Mouse (Mus musculus): Measurements from ENCODE around the gene Zbtb42. TPM values are rescaled to one million over a fixed set of nuclear protein-coding genes. Genes with fewer than 3 reads are reported as not detected.

Zbtb42 gene
- polyA plus RNA-seq, 1 experiment: 14.0 TPM

- 46% methylated on average over 5 of the region's 5 CpGs for WGBS
- DNase-seq (ENCODE audit: low read depth, low spot score): no peak
Observed at GRCm38 (mm10) chr12:112660576-112661326, 17.9 kb upstream of the Zbtb42 start.

GRCm38 (mm10) chr12:112661327-112661605, 17.4 kb upstream of the Zbtb42 start:
- WGBS: 93% methylated on average over 3 of the region's 3 CpGs

GRCm38 (mm10) chr12:112661851-112662250, 16.8 kb upstream of the Zbtb42 start:
- WGBS: 80% methylated on average over 9 of the region's 9 CpGs
- no peak for DNase-seq (ENCODE audit: low read depth, low spot score)

More at GRCm38 (mm10) chr12:112661327-112661605, 17.4 kb upstream of the Zbtb42 start:
- no peak for DNase-seq (ENCODE audit: low read depth, low spot score)

- WGBS: 89% methylated on average over 11 of the region's 11 CpGs
Observed at GRCm38 (mm10) chr12:112663303-112663702, 15.3 kb upstream of the Zbtb42 start.

GRCm38 (mm10) chr12:112663716-112664115, 14.9 kb upstream of the Zbtb42 start:
- no peak for DNase-seq (ENCODE audit: low read depth, low spot score)
- WGBS: 89% methylated on average over 12 of the region's 12 CpGs

More at GRCm38 (mm10) chr12:112663303-112663702, 15.3 kb upstream of the Zbtb42 start:
- no peak for DNase-seq (ENCODE audit: low read depth, low spot score)

- no peak for DNase-seq (ENCODE audit: low read depth, low spot score)
- WGBS: 63% methylated on average over 2 of the region's 2 CpGs
Observed at GRCm38 (mm10) chr12:112664124-112664523, 14.5 kb upstream of the Zbtb42 start.

GRCm38 (mm10) chr12:112664656-112665055, 14.0 kb upstream of the Zbtb42 start:
- WGBS: 50% methylated on average over 5 of the region's 5 CpGs
- no peak for DNase-seq (ENCODE audit: low read depth, low spot score)

- DNase-seq (ENCODE audit: low read depth, low spot score): no peak
- whole genome bisulfite sequencing: 27% methylated on average over 18 of the region's 18 CpGs
Observed at GRCm38 (mm10) chr12:112665445-112665844, 13.2 kb upstream of the Zbtb42 start.

GRCm38 (mm10) chr12:112665881-112666544, 12.6 kb upstream of the Zbtb42 start:
- no peak for DNase-seq (ENCODE audit: low read depth, low spot score)
- WGBS: 80% methylated on average over 9 of the region's 9 CpGs

GRCm38 (mm10) chr12:112667619-112668297, 10.9 kb upstream of the Zbtb42 start:
- no peak for DNase-seq (ENCODE audit: low read depth, low spot score)
- 65% methylated on average over 10 of the region's 10 CpGs for WGBS

- no peak for DNase-seq (ENCODE audit: low read depth, low spot score)
- 42% methylated on average over 9 of the region's 9 CpGs for WGBS
Observed at GRCm38 (mm10) chr12:112670718-112671393, 7.8 kb upstream of the Zbtb42 start.

GRCm38 (mm10) chr12:112671891-112672290, 6.7 kb upstream of the Zbtb42 start:
- DNase-seq (ENCODE audit: low read depth, low spot score): no peak
- WGBS: 63% methylated on average over 7 of the region's 7 CpGs

GRCm38 (mm10) chr12:112672744-112673575, 5.7 kb upstream of the Zbtb42 start:
- DNase-seq (ENCODE audit: low read depth, low spot score): no peak
- WGBS: 1% methylated on average over 21 of the region's 21 CpGs

GRCm38 (mm10) chr12:112673576-112674091, 5.0 kb upstream of the Zbtb42 start:
- no peak for DNase-seq (ENCODE audit: low read depth, low spot score)
- 1% methylated on average over 68 of the region's 68 CpGs for WGBS

GRCm38 (mm10) chr12:112674132-112675011, 4.3 kb upstream of the Zbtb42 start, which contains the start of gene Akt1:
Gene Akt1 (minus strand): TSS chr12:112674884.
- DNase-seq (ENCODE audit: low read depth, low spot score): no peak
- 2% methylated on average over 67 of the region's 70 CpGs for WGBS

- 13% methylated on average over 18 of the region's 18 CpGs for WGBS
- peak; percentile 78 for DNase-seq (ENCODE audit: low read depth, low spot score)
Observed at GRCm38 (mm10) chr12:112675245-112676035, 3.2 kb upstream of the Zbtb42 start.

GRCm38 (mm10) chr12:112677076-112677475, 1.6 kb upstream of the Zbtb42 start:
- WGBS: 40% methylated on average over 5 of the region's 5 CpGs
- no peak for DNase-seq (ENCODE audit: low read depth, low spot score)
